Mouse (Mus musculus) limb, embryonic 11.5 days (tissue): ENCODE results near the gene Fxyd4. TPM values are rescaled to one million over a fixed set of nuclear protein-coding genes. Genes with fewer than 3 reads are reported as not detected.

ENCODE experiments used
- ATAC-seq: fragments of 200-750 bp; cut with Nextera tagmentation; 2 replicates; pipeline ENCODE4 v1.8.0; 2017; ENCODE audit warnings: low read depth; ENCODE audit not compliant: insufficient number of reproducible peaks, low FRiP score, low TSS enrichment
- DNase-seq: peaks from one replicate; pipeline ENCODE4 v3.0.0-alpha.2; 2015; ENCODE audit warnings: low spot score
- H3K27ac ChIP-seq: fragments of 300-500 bp; sonication (generic); replicated peaks from 2 replicates; pipeline ENCODE4 v1.5.1; 2014; ENCODE audit warnings: low read depth, mild to moderate bottlenecking, low read length
- H3K27me3 ChIP-seq: fragments of 300-500 bp; sonication (generic); 2 replicates; pipeline ENCODE4 v1.6.1; 2014; ENCODE audit warnings: mild to moderate bottlenecking, low read length, mixed read lengths; ENCODE audit not compliant: control insufficient read depth, insufficient read depth
- H3K36me3 ChIP-seq: fragments of 300-500 bp; sonication (generic); 2 replicates; pipeline ENCODE4 v1.6.1; 2014; ENCODE audit warnings: mild to moderate bottlenecking, low read length, moderate library complexity, mixed read lengths; ENCODE audit not compliant: control insufficient read depth, insufficient read depth
- H3K4me1 ChIP-seq: fragments of 300-500 bp; sonication (generic); 2 replicates; pipeline ENCODE4 v1.6.1; 2014; ENCODE audit warnings: low read length, mixed read lengths; ENCODE audit not compliant: control insufficient read depth, insufficient read depth
- H3K4me2 ChIP-seq: fragments of 300-500 bp; sonication (generic); 2 replicates; pipeline ENCODE4 v1.6.1; 2014; ENCODE audit warnings: low read depth, mild to moderate bottlenecking, moderate library complexity; ENCODE audit not compliant: severe bottlenecking
- H3K4me3 ChIP-seq: fragments of 300-500 bp; sonication (generic); 2 replicates; pipeline ENCODE4 v1.5.1; 2014; ENCODE audit warnings: low read depth, low read length
- H3K9ac ChIP-seq: fragments of 300-500 bp; sonication (generic); 2 replicates; pipeline ENCODE4 v1.6.1; 2014; ENCODE audit warnings: mild to moderate bottlenecking, low read length
- H3K9me3 ChIP-seq: fragments of 300-500 bp; sonication (generic); 2 replicates; pipeline ENCODE4 v1.6.1; 2016; ENCODE audit warnings: low read length; ENCODE audit not compliant: control insufficient read depth
- WGBS: fragments of 180-500 bp; shearing (Covaris S2); extraction: QIAGEN DNeasy Blood & Tissue Kit; methylation state at CpG from one replicate; pipeline ENCODE4 v1.1.7; 2014; 5-methylcytosine and 5-hydroxymethylcytosine counted together
- microRNA-seq: library from miRNA; unstranded; fragments of <30 nt; microRNA quantifications from one replicate; pipeline ENCODE4, GENCODE M21; 2016
- polyA plus RNA-seq: library from polyadenylated mRNA; unstranded; fragments of >200 nt; fragmentation: Nextera tagmentation; extraction: Ambion mirVana; gene quantifications from 2 replicates; pipeline ENCODE4 v1.2.1, GENCODE M21; 2014

Fxyd4 gene
- polyA plus RNA-seq, 1 experiment from 2014 or later = 2.0 TPM

DNA sequence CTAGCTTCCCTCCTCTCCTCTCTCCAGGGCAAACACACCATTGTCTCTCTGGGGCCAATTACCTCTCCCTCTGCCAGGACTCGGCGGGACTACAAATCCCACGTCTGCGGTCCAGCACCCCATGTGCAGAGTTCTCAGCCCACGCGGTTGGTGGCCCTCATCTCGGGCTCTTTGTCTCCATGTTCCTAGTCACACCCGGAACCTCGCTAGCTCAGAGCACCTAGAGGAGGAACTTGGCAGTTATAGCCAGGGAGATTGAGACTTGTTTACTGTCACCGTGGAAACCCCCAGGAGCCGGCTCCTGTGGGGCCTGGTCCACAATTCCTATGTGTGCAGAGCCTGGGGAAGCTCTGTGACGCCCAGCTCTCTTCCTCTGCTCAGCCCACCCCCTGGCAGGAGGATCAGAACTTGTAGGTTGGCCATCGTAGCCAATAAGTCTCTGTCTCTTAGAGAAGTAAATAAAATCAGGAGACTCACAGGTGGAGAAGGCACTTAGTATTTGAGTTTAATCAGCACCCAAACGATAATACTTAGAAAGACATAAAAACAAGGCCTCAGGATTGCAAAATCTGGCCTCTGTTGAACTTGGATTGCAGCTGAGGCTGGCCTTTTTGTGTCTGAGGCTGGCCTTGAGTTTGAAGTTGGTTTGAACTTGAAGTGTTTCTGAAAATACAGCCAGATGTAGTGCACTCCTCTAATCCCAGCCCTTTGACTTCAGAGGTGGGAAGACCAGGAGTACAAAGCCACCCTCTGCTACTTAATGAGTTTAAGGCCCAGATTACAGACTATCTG, 45.9 kb downstream of the Fxyd4 start:
- no peaks in the 10 kb centered on the region for H3K4me1 ChIP-seq
- H3K4me3 ChIP-seq = no peak overlapping the region
- 66% methylated on average over 14 of the region's 14 CpGs for WGBS
- no peaks in the 10 kb centered on the region for H3K36me3 ChIP-seq
- H3K9ac ChIP-seq = no peak overlapping the region
- H3K9me3 ChIP-seq = no peaks in the 10 kb centered on the region
- ATAC-seq (no peak), DNase-seq (no peak)
- no peaks in the 10 kb centered on the region for H3K27me3 ChIP-seq
- H3K4me2 ChIP-seq = no peak overlapping the region
- H3K27ac ChIP-seq = no peak overlapping the region

- 86% methylated on average over 6 of the region's 6 CpGs for WGBS
- ATAC-seq (no peak), DNase-seq (no peak)
- Histone ChIP-seq H3K4me3 (no peak overlapping the region), H3K27ac (no peak overlapping the region), H3K9ac (no peak overlapping the region), H3K4me2 (no peak overlapping the region), H3K27me3 (no peaks in the 10 kb centered on the region), H3K9me3 (no peaks in the 10 kb centered on the region), H3K36me3 (no peaks in the 10 kb centered on the region), H3K4me1 (no peaks in the 10 kb centered on the region)
Observed at GRCm38 (mm10) chr6:117890257-117890656, 47.2 kb downstream of the Fxyd4 start.

GRCm38 (mm10) chr6:117888642-117889096, 48.8 kb downstream of the Fxyd4 start:
- H3K27me3 ChIP-seq = no peaks in the 10 kb centered on the region
- H3K9me3 ChIP-seq = no peaks in the 10 kb centered on the region
- WGBS = 48% methylated on average over 2 of the region's 2 CpGs
- H3K36me3 ChIP-seq = no peaks in the 10 kb centered on the region
- ATAC-seq (no peak), DNase-seq (no peak)
- no peaks in the 10 kb centered on the region for H3K4me1 ChIP-seq
- no peak overlapping the region for H3K9ac ChIP-seq
- H3K27ac ChIP-seq = no peak overlapping the region
- no peak overlapping the region for H3K4me3 ChIP-seq
- H3K4me2 ChIP-seq = no peak overlapping the region

DNA sequence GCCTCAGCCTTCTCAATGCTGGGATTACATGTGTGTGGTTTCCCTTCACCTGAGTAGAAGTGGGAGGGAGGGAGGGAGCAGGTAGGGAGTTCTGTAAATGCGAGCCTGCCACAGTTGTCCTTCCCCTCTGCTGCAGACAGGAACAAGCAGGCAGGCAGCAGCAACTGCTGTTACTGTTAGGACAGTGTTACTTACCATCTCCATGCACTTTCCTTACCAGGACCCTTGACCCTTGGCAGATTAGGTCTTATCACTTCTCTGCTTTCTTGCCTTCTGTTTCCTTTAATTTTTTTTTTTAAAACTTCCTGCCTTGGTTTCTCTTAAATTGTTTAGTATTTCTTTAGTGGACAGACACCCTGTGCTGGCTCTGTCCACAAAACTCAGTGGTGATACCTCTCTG, 49.5 kb downstream of the Fxyd4 start:
- 52% methylated on average over 1 of the region's 1 CpGs for WGBS
- Histone ChIP-seq H3K27me3 (no peaks in the 10 kb centered on the region), H3K4me3 (no peak overlapping the region), H3K9me3 (no peaks in the 10 kb centered on the region), H3K27ac (no peak overlapping the region), H3K4me1 (no peaks in the 10 kb centered on the region), H3K36me3 (no peaks in the 10 kb centered on the region), H3K9ac (no peak overlapping the region), H3K4me2 (no peak overlapping the region)
- DNase-seq (no peak), ATAC-seq (no peak)

DNA sequence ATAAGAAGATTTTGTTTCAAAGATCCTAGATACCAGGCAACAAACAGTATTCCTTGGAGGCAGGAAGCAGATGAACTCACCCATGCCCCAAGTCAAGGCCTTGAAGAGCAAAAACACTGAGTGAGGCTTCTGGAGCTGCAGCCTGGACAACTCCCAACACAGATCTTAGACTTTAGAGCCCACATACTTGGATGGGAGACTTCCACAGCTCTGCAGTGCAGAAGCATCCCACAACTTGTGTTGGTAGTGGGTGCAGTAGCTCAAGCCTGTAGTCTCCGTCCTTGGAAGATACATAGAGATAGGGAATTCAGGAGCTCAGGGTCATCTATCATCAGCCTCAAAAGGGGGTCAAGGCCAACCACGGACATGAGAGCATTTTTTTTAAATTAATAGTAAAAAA, 51.5 kb downstream of the Fxyd4 start:
- 87% methylated on average over 2 of the region's 2 CpGs for WGBS
- Histone ChIP-seq H3K4me1 (no peaks in the 10 kb centered on the region), H3K27me3 (no peaks in the 10 kb centered on the region), H3K4me3 (no peak overlapping the region), H3K4me2 (no peak overlapping the region), H3K27ac (no peak overlapping the region), H3K9ac (no peak overlapping the region), H3K9me3 (no peaks in the 10 kb centered on the region), H3K36me3 (no peaks in the 10 kb centered on the region)
- no peak for DNase-seq
- no peak for ATAC-seq

Small RNA genes lying within 50 kb of the gene (microRNA-seq; reads per million reads assigned to microRNA genes)
- not detected for gene Gm25535

Other genes starting within 250 kb of the Fxyd4 start
- gene Zfp637, start 96.5 kb downstream of the Fxyd4 start, polyA plus RNA-seq = 155 and 163 TPM in 2 replicates
- 13.2 and 16.2 TPM in 2 replicates for gene Zfp239, start 75.6 kb downstream of the Fxyd4 start, polyA plus RNA-seq
- gene Hnrnpf, start 37.4 kb downstream of the Fxyd4 start, polyA plus RNA-seq = 852 and 860 TPM in 2 replicates
- gene Rasgef1a, start 73.7 kb upstream of the Fxyd4 start, polyA plus RNA-seq = not detected in 2 replicates
- 10.3 and 10.8 TPM in 2 replicates for gene Csgalnact2, start 201.4 kb upstream of the Fxyd4 start, polyA plus RNA-seq